10 mouse cellular contexts compared by ENCODE assay signal in the genomic region with DNA sequence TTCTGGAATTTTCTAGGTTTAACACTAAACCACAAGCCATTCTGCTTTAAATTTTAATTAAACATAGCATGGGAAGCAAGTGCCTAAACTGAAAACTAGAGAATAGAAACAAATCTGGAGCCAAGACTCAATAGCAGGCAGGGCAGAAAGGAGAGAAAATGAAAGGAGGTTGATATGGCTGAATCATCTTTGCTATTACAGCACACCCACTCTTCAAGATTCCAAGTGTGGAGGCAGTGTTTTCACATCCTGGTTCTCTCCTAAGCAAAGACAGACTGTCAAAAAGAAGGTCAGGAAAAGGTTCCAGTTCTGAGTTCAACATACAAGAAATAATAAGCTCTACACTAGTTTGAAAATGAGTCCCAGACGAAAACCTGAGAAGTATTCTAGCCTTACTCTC.
"Had no signal": no experiment of that assay in that cellular context is flagged by ENCODE, and none has a peak within 500 bp of the region (broad histone marks: within the 10 kb centered on the region; RNA-seq: fewer than 3 reads in every experiment).

No protein-coding gene starts in this region.

- DNase-seq: kidney, adult 11 months; kidney, adult 9 months; kidney, postnatal 36 days; layer of hippocampus, adult 9-11 months; layer of hippocampus, postnatal 36 days; lung, adult 2 months; lung, postnatal 36 days; spleen, adult 18-20 months; thymus, adult 2 months; thymus, postnatal 25 days had no signal
